Mouse (Mus musculus): ENCODE measurements around the gene Ccl4. TPM values are rescaled to one million over a fixed set of nuclear protein-coding genes. Genes with fewer than 3 reads are reported as not detected.

Gene Ccl4
- not detected in 2 replicates for polyA plus RNA-seq (2011; ENCODE audit: insufficient read depth, insufficient read length, low read depth, missing spikeins)

DNA sequence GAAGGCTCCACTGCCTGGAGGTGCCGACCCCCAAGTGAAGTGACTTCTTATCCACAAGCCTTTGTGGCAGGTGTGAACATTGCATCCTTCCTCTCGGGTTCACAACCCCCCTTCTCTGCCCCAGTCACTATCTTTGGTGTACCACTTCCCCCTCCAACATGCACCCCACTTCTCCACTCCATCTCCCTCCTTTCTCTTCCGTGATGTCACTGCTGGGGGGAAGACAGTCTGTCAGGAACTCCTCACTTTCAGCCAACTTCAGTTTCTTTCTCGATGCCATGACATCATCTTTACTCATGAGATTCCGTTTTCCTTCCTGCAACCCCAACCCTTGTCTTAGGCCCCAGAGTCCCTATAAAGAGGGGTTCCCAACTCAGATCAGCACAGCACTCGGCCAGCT is at the start of gene Ccl4:
Gene Ccl4 (plus strand): TSS at position 381 of the 400 bp plus-strand sequence.
- Histone ChIP-seq H3K4me3 (ENCODE audit: low read depth, low read length) (no peak within 1 kb of the TSS), H3K27ac (ENCODE audit: insufficient read depth, low read length) (no peak within 1 kb of the TSS), H3K9me3 (replicated peaks; ENCODE audit: control insufficient read depth, insufficient read depth, low read length, poor library complexity, severe bottlenecking) (no peaks in the 10 kb centered on the region), H3K4me1 (ENCODE audit: control insufficient read depth, insufficient read depth, low read length) (no peaks in the 10 kb centered on the region), H3K36me3 (ENCODE audit: control insufficient read depth, insufficient read depth, low read length, poor library complexity, severe bottlenecking) (no peaks in the 10 kb centered on the region), H3K27me3 (ENCODE audit: control insufficient read depth, insufficient read depth, low read length, poor library complexity, severe bottlenecking) (no peaks in the 10 kb centered on the region), H3K9ac (ENCODE audit: low read depth, poor library complexity, severe bottlenecking) (no peak within 1 kb of the TSS)
- TF ChIP-seq CTCF (IDR thresholded peaks at IDR 0.05; ENCODE audit: low read depth, low read length) = no peak
- no peak for TF ChIP-seq EP300 (IDR thresholded peaks at IDR 0.05; ENCODE audit: insufficient read depth, low read depth, low read length)
- no peak for TF ChIP-seq POLR2A (IDR thresholded peaks at IDR 0.05; ENCODE audit: insufficient read depth, low read length)

DNA sequence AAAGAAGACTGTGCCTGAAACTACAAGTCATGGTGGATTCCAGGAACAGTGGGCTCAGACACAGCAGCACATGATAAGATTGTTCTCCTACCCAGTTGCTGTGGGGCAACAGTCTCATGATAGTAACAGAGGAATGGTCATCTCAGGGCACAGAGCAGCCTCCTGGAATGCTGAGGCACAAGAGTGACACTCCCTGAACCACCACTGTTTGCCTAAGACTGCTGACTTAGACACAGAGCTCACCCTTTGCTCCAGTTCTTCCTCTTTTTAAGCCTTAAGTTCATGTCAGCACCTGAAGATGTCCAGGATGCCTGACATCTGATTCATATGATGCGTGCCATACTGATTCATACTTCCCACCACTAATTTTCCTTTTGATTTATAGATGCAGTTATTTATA is 45.8 kb upstream of the Ccl4 start:
- no peak overlapping the region for H3K27ac ChIP-seq (ENCODE audit: insufficient read depth, low read length)
- H3K4me3 ChIP-seq (ENCODE audit: low read depth, low read length) = no peak overlapping the region
- no peaks in the 10 kb centered on the region for H3K9me3 ChIP-seq (replicated peaks; ENCODE audit: control insufficient read depth, insufficient read depth, low read length, poor library complexity, severe bottlenecking)
- H3K27me3 ChIP-seq (ENCODE audit: control insufficient read depth, insufficient read depth, low read length, poor library complexity, severe bottlenecking) = no peaks in the 10 kb centered on the region
- no peak for TF ChIP-seq CTCF (IDR thresholded peaks at IDR 0.05; ENCODE audit: low read depth, low read length)
- no peak for TF ChIP-seq EP300 (IDR thresholded peaks at IDR 0.05; ENCODE audit: insufficient read depth, low read depth, low read length)
- TF ChIP-seq POLR2A (IDR thresholded peaks at IDR 0.05; ENCODE audit: insufficient read depth, low read length) = no peak
- H3K4me1 ChIP-seq (ENCODE audit: control insufficient read depth, insufficient read depth, low read length) = no peaks in the 10 kb centered on the region
- H3K9ac ChIP-seq (ENCODE audit: low read depth, poor library complexity, severe bottlenecking) = no peak overlapping the region
- H3K36me3 ChIP-seq (ENCODE audit: control insufficient read depth, insufficient read depth, low read length, poor library complexity, severe bottlenecking) = no peaks in the 10 kb centered on the region

DNA sequence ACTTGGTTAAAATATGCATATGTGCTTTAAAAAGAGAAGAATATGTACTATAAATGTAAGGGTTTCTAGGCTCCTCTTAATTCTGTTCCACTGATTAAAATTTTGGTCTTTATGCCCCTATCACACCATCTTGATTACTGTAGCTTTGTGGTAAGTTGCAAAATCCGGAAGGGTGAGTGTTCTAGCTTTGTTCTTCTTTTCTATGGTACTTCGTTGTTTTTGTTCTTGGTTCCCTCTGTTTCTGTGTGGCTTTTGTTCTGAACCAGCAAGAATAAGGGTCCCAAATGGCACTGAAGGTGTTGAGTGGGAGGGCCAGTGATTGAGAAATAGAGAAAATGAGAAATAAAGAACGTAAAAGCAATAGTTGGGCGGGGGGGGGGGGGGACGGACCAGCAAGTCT is 44.1 kb upstream of the Ccl4 start:
- H3K4me1 ChIP-seq (ENCODE audit: control insufficient read depth, insufficient read depth, low read length) = no peaks in the 10 kb centered on the region
- H3K4me3 ChIP-seq (ENCODE audit: low read depth, low read length) = no peak overlapping the region
- H3K9me3 ChIP-seq (replicated peaks; ENCODE audit: control insufficient read depth, insufficient read depth, low read length, poor library complexity, severe bottlenecking) = no peaks in the 10 kb centered on the region
- TF ChIP-seq POLR2A (IDR thresholded peaks at IDR 0.05; ENCODE audit: insufficient read depth, low read length) (no peak), EP300 (IDR thresholded peaks at IDR 0.05; ENCODE audit: insufficient read depth, low read depth, low read length) (no peak), CTCF (IDR thresholded peaks at IDR 0.05; ENCODE audit: low read depth, low read length) (no peak)
- H3K27me3 ChIP-seq (ENCODE audit: control insufficient read depth, insufficient read depth, low read length, poor library complexity, severe bottlenecking) = no peaks in the 10 kb centered on the region
- H3K27ac ChIP-seq (ENCODE audit: insufficient read depth, low read length) = no peak overlapping the region
- no peaks in the 10 kb centered on the region for H3K36me3 ChIP-seq (ENCODE audit: control insufficient read depth, insufficient read depth, low read length, poor library complexity, severe bottlenecking)
- no peak overlapping the region for H3K9ac ChIP-seq (ENCODE audit: low read depth, poor library complexity, severe bottlenecking)

DNA sequence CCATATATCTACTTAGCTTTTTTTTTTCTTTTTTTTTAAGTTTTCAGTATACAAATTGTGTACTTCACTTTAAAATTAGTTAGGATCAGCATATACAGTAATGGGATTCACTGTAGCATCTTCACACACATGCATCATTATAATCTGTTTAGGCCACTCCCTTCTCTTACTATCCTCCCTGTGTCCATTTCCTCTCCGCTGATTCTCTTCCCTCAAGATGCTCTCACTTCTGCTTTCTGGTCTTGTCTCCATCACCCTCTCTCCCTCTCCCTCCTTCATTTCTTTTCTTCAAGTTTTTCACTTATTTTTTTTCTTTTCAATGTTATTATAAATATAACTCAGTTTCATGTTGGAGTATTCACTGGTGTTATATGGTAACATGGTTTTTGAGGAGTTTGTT is 43.3 kb upstream of the Ccl4 start:
- no peak overlapping the region for H3K27ac ChIP-seq (ENCODE audit: insufficient read depth, low read length)
- no peak overlapping the region for H3K9ac ChIP-seq (ENCODE audit: low read depth, poor library complexity, severe bottlenecking)
- H3K4me3 ChIP-seq (ENCODE audit: low read depth, low read length) = no peak overlapping the region
- no peaks in the 10 kb centered on the region for H3K9me3 ChIP-seq (replicated peaks; ENCODE audit: control insufficient read depth, insufficient read depth, low read length, poor library complexity, severe bottlenecking)
- H3K27me3 ChIP-seq (ENCODE audit: control insufficient read depth, insufficient read depth, low read length, poor library complexity, severe bottlenecking) = no peaks in the 10 kb centered on the region
- no peaks in the 10 kb centered on the region for H3K4me1 ChIP-seq (ENCODE audit: control insufficient read depth, insufficient read depth, low read length)
- TF ChIP-seq EP300 (IDR thresholded peaks at IDR 0.05; ENCODE audit: insufficient read depth, low read depth, low read length) = no peak
- TF ChIP-seq CTCF (IDR thresholded peaks at IDR 0.05; ENCODE audit: low read depth, low read length) = no peak
- no peak for TF ChIP-seq POLR2A (IDR thresholded peaks at IDR 0.05; ENCODE audit: insufficient read depth, low read length)
- no peaks in the 10 kb centered on the region for H3K36me3 ChIP-seq (ENCODE audit: control insufficient read depth, insufficient read depth, low read length, poor library complexity, severe bottlenecking)

DNA sequence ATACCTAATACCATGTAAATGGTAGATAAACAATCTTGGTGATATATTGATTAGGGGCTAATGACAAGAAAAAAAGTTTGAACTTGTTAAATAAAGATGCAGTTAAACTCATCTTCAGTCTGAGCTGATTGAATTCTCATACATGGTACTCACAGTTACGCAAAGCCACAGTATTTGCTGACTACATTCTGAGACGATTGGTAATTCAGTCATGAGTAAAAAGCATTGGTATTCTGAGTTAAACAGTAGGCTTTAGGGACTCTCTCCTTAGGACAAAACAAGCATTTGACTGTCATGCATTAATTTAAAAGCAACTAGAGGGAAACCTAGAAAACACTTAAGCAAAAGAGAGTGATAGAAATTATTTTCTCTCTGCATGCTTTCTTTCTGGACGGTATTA is 38.8 kb upstream of the Ccl4 start:
- Histone ChIP-seq H3K9me3 (replicated peaks; ENCODE audit: control insufficient read depth, insufficient read depth, low read length, poor library complexity, severe bottlenecking) (no peaks in the 10 kb centered on the region), H3K4me3 (ENCODE audit: low read depth, low read length) (no peak overlapping the region), H3K4me1 (ENCODE audit: control insufficient read depth, insufficient read depth, low read length) (no peaks in the 10 kb centered on the region), H3K27ac (ENCODE audit: insufficient read depth, low read length) (no peak overlapping the region), H3K36me3 (ENCODE audit: control insufficient read depth, insufficient read depth, low read length, poor library complexity, severe bottlenecking) (no peaks in the 10 kb centered on the region), H3K27me3 (ENCODE audit: control insufficient read depth, insufficient read depth, low read length, poor library complexity, severe bottlenecking) (no peaks in the 10 kb centered on the region), H3K9ac (ENCODE audit: low read depth, poor library complexity, severe bottlenecking) (no peak overlapping the region)
- no peak for TF ChIP-seq POLR2A (IDR thresholded peaks at IDR 0.05; ENCODE audit: insufficient read depth, low read length)
- TF ChIP-seq CTCF (IDR thresholded peaks at IDR 0.05; ENCODE audit: low read depth, low read length) = no peak
- no peak for TF ChIP-seq EP300 (IDR thresholded peaks at IDR 0.05; ENCODE audit: insufficient read depth, low read depth, low read length)

DNA sequence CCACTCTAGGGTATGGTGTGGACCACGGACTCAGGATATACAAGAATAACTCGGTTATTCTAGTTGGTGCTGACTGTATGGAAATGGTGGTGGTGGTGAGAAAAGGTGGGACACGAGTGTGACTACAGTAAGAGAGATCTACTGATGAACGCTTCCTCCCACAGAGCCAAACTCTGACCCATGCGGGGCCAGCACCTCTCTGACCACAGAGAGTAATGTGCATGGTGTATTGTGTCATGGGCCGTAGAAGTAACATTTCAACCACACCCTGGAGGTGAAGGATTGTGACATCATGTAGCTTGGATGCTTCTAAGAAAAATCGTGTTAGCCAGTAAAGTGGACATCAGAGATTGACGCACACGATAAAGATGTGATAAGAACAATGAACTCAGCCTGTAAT is 33.6 kb upstream of the Ccl4 start:
- no peaks in the 10 kb centered on the region for H3K9me3 ChIP-seq (replicated peaks; ENCODE audit: control insufficient read depth, insufficient read depth, low read length, poor library complexity, severe bottlenecking)
- TF ChIP-seq EP300 (IDR thresholded peaks at IDR 0.05; ENCODE audit: insufficient read depth, low read depth, low read length) (no peak), CTCF (IDR thresholded peaks at IDR 0.05; ENCODE audit: low read depth, low read length) (no peak), POLR2A (IDR thresholded peaks at IDR 0.05; ENCODE audit: insufficient read depth, low read length) (no peak)
- no peaks in the 10 kb centered on the region for H3K27me3 ChIP-seq (ENCODE audit: control insufficient read depth, insufficient read depth, low read length, poor library complexity, severe bottlenecking)
- no peak overlapping the region for H3K4me3 ChIP-seq (ENCODE audit: low read depth, low read length)
- H3K4me1 ChIP-seq (ENCODE audit: control insufficient read depth, insufficient read depth, low read length) = no peaks in the 10 kb centered on the region
- H3K9ac ChIP-seq (ENCODE audit: low read depth, poor library complexity, severe bottlenecking) = no peak overlapping the region
- no peaks in the 10 kb centered on the region for H3K36me3 ChIP-seq (ENCODE audit: control insufficient read depth, insufficient read depth, low read length, poor library complexity, severe bottlenecking)
- no peak overlapping the region for H3K27ac ChIP-seq (ENCODE audit: insufficient read depth, low read length)
